Mouse (Mus musculus) retina, postnatal 7 days (tissue): ENCODE results near the gene Ppp2ca.
"Not testable (repeated sequence)": the region's sequence is repeated elsewhere in the genome, so short reads cannot be mapped to it uniquely, and the experiment has no call there.

Experiments used
- DNase-seq: peaks from one replicate; pipeline ENCODE4 v3.0.0-alpha.2; 2012; ENCODE audit warnings: low read depth, low spot score

The Ppp2ca gene

DNA sequence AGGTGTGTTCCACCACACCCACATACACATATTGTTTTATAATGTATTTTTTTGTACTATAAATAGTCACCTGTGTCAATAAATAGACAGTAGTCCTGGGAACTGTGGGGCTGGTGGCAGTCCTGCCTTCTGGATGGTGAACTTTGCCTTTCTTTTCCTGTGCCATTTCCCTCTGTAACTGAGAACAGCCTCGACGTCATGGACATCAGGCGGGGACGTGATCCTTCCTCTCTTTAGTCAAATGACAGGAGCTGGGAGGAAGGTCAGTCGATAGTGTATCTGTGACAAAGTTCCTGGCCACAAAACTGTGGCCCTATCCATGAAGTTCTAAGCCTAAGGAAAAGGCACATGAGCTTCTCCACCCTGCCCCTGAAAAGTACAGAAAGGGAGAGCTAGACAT lies 3.9 kb upstream of the Ppp2ca start:
- DNase-seq, result no peak

DNA sequence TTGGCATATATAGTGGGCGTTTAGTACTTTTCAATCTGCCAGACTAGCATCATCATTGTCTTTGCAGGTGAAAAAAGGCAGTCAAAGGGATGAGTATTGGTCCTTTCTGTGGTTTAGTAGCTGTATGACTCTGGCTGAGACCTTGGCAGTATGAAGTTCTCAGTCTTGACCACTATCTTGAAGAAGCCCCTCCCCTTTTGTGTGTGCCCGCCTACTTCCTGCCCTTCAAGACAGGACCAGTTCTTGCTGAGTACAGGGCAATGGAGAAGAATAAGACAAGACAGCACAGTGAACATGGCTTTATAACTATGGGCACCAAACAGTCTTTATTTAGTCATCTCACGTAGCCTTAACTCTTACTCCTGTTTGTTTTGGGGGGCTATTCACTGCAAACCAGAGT lies 1.5 kb upstream of the Ppp2ca start:
- DNase-seq, result no peak

DNA sequence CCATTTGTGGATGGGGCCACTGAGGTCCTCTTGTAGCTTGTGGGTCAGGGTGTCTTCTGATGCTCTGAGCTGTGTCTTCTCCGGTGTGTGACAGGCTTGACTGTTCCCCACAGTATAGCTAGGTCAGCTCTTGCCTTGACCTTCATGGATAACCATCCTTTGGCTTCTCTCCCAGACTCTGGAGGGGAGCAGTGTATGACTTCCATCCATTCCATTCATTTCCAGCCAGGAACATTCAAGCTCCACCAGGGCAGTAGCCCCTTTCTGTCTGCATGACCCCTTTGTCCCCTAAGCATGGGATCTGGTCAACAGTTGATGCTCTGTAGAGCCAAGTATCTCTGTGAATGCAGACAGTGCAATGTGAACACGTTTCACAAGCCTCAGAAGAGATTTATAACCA lies 885 bp upstream of the Ppp2ca start:
- no peak for DNase-seq

DNA sequence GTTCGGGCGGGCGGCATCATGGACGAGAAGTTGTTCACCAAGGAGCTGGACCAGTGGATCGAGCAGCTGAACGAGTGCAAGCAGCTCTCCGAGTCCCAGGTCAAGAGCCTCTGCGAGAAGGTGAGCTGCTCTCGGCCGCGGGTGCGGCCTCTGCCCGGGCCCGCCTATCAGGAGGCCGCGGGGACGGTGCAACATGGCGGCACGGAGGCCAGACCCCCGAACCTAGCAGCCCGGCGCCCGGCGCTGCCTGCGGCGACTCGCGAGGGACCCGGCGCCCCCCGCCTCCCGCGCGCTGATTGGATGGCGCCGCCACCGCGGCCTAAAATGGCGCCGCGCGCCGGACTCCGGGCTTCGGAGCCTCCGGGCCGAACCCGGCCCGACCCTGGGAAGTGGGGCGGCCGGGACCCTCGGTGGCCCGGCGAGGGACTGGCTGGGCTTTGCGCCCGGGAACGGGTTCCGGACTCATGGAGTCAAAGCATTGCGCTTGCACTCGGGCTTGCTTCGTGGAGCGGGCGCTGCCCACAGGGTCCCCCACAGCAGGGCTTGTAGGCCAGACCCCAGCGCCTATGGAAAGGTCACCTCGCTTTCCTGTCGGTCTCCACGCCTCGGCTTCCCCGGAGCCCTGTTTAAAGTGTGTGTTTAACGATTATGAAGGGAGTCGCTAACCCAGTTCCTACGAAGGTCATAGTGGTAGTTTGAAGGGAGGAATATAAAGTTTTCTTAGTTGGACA lies 715 bp downstream of the Ppp2ca start:
- DNase-seq, result peak; percentile 67

DNA sequence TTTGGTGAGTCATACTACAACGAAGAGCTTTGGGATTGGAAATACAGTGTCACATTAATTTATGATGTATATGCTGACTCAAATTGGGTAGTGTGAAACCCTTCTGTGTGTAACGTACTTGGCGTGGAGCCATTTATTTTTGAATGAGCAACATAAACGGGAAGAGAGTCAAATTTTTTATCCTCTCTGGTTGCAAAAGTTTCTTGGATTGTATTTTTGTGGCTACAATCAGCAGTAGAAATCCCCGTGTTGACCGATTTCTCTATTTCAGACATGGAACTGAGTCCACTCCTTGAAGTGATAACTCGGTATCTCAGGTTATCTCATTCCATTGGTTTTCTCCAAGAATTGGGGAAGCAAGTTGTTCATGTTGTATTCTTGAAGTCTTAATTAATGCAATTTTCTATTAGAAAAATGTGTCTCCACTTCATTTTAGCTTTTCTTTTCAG lies 1.3 kb downstream of the Ppp2ca start:
- no peak for DNase-seq

DNA sequence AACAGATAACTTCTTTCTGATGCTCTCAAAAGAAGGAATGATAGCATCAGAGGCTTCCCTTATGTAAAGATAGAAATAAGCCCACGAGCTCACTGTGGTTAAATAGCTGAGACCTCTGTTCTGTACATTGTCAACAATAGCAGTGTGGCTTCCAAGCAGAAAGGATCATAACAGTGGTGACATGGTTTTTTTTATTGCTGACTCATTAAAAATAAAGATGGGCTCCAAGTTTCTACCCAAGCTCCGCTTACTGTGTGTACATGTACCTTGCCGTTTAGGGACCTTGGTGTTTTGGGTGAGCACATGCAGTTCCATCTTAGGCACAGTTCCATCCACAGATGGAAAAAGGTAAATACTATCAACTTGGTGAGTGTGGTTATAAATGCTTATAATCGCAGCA lies 4.5 kb downstream of the Ppp2ca start:
- DNase-seq, result no peak

DNA sequence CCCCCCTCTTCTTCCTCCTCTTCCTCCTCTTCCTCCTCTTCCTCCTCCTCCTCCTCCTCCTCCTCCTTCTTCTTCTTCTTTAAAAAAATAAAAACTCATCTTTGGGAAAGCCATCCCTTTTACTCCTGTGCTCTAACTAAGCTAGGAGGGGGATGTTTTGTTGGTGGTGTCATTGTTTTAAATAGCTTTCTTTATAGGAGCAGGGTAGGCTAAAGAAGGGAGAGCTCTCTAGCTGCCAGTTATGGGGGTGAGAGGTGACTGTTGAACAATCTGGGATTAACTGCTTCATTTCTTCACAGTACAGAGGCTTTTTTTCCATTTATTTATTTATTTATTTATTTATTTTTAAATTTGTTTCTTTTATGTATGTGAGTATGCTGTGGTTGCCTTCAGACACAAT lies 7.0 kb downstream of the Ppp2ca start:
- DNase-seq, result no peak

DNA sequence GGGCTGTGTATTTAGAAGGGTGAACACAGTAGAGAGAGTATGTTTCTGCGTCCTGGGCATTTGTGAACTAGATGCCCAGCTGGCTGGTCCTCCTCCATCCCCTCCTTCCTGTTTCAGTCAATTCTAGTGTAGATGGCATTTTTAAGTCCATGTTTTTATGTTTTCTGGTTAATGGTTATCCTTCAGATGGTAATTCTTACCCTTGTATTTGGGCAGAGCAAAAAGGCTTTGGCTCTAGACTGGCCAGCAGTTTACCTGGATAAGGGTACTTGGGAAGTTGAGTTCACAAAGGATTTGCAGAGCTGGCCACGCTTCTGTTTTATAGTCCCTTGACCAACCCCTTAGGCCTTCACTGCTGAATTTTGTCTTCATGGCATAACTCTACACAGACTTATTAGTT lies 7.6 kb downstream of the Ppp2ca start:
- no peak for DNase-seq

DNA sequence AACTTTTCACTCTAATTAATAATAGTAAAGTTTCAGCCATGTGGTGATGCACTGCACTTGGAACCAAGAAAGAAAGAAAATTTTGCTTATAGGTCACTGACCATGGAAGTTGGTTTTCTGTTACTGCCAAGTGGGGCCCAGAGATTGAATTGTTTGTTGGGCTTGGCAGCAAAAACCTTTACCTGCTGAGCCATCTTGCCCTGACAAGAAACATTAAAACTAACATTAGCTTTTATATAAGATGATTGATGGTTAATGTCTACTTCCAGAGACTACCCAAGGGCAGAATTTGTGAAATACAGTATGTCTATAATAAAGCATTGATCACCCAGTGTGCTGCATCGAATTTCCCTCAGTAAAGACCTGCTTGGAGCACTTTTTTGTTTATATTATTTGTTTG lies 8.0 kb downstream of the Ppp2ca start:
- DNase-seq, result no peak

DNA sequence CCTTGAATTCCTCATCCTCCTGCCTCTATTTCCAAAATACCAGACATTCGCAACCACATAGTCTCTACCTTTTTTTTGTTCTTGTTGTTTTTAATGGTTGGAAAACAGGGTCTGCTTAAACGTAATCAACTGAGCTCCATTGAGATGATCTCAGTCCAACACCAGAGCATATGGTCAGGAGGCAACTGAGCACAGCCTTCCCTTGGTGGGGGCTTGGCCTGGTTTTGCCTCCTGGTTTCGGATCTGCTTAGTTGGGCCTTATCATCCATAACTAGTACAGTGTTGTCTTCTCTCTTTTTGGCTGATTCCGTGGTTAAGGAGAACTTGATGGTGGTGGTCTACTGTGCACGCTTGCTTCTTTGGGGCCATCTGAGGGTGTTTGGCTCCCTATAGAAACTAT lies 10.3 kb downstream of the Ppp2ca start:
- DNase-seq, result no peak

DNA sequence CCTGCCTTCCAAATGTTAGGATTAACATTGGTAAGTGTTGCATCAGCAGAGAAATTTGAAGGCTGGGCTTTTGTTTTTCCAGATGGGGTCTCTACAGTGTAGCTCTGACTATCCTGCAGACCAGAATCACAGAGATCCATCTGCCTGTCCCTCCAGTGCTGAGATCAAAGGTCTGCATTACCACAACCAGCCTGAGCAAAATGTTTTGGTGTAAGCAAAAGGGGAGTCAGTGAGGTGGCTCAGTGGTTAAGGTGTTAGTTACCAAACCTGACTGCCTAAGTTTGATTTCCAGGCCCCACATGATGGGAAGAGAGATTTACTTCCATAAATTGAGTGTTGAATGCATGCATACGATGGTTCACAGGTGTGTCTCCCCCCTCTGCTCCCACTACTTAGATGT lies 10.9 kb downstream of the Ppp2ca start:
- no peak for DNase-seq

DNA sequence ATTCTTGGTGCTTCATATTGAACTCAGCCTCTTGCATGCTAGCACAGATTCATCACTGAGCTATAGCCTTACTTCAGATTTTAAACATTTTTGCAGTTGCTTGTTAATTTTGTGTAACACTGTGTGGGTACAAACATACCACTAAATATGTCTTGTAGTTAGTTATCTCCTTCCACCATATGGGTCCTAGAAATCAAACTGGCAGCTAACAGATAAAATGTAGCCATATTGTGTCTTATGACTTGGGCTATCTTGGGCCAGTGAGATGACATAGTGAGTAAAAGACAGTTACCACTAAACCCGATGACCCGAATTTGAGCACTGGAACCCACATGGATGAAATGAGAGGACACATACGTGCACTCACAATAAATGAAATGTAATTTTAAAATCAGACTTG lies 17.0 kb downstream of the Ppp2ca start:
- DNase-seq, result no peak

DNA sequence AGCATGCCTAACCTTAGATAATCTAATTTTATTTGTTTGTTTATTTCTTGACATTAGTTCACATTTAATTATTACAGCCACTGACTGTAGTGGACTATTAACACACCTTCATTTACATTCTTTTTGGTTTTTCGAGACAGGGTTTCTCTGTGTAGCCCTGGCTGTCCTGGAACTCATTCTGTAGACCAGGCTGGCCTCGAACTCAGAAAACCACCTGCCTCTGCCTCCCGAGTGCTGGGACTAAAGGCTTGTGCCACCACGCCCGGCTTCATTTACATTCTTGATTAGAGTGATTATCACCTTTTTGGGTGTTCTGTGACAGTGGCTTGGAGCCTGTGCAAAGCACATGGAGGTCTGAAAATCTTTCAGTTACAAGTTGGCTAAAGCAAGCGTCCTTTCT lies 17.6 kb downstream of the Ppp2ca start:
- DNase-seq, result not testable (repeated sequence)

DNA sequence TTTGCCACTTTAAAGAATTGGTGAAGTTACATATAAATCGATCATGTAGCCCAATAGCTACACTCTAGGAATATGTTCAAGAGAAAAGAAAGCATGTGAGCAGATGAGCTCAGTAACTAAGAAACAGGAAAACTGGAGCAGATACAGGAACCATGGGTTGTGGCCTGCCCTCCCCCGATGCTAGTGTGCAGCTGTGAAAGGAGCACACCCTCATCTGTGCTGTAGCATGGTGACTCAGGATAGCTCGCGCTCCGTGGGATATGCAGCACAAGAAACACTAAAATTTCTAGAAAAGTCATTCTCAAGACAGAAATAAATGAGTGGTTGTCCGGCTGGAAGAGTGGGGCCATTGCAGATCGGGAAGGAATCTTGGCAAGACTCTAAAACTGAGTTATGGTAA lies 18.7 kb downstream of the Ppp2ca start:
- DNase-seq, result no peak

DNA sequence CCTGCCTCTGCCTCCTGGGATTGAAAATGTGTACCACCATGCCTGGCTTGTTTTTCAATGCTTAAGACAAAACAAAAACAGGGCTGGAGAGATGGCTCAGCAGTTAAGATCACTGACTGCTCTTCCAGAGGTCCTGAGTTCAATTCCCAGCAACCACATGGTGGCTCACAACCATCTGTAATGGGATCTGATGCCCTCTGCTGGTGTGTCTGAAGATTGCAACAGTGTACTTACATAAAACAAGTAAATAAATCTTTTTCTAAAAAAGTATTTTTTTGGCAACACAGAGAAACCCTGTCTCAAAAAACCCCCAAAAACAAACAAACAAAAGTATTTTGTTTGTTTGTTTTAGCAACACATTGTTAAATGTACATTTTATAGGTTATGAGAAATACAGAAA lies 21.9 kb downstream of the Ppp2ca start:
- DNase-seq, result not testable (repeated sequence)

DNA sequence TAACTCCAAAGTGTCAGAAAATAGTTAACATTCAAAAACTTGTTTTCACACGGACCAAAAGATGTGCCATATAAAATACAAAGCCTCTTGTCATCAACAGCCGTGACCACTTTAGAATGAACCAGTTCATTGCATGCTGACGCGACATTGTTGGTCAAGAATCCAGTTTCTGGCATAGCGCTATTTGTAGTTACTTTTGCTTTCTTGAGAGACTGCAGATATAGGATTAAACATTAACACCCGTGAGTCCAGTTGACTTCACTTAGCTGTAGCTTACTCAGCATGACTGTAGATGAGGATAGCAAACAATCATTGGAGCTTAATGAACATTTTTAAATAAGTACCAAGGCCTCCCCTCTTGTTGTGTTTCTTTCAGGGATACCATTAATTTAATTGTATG lies 23.6 kb downstream of the Ppp2ca start:
- no peak for DNase-seq

DNA sequence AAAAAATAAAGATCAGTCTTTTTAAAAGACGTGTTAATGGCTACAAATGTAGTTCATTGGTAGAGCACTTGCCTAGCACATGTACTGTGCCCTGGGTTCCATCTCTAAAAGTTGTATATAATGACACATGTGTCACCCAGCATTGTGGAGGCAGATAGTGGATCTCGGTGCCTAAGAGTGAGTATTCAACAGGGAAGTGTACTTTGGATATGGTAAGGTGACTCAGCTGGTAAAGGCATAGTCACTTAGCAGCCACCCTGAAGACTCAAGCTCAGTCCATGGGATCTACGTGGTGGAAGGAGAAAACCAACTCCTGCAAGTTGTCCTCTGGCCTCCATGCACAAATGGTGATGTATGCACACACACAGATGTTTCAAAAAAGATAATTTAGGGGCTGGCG lies 26.0 kb downstream of the Ppp2ca start:
- DNase-seq, result no peak

DNA sequence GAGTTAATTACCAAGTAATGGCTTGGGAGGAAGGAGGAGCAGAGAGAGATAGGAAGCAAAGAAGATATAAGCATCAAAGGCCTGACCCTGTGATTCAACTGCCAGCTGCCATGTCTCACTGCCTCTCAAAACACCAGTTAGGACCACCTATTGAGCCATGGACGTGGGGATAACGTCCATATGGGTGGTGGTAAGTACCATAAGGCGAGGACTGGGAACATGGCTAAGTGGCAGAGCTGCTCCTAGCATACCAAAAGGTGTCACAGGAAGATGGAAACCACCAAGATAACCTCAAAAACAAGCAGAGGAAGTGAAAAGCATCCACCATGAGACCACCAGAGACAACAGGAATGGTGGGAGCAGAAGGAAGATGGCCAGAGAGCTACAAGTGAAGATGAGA lies 28.7 kb downstream of the Ppp2ca start:
- no peak for DNase-seq

DNA sequence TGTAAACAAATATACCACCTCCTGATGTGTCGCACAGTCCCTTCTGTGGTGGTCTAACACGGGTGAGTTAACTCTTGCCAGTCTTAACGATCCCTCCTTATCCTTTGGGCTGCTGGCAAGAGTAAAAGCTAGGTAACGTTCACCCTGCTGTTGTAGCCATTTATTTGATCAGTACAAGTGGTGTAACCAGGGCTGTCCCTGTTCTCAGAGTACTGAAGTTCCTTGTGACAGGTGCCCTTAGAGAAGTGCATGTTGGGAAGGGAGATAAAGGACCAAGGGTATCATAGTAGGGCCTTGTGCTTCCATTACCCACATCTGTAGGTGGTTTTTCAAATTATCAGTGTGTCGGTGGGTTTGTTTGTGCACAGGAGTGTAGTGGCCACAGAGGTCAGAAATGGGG lies 29.3 kb downstream of the Ppp2ca start:
- no peak for DNase-seq

DNA sequence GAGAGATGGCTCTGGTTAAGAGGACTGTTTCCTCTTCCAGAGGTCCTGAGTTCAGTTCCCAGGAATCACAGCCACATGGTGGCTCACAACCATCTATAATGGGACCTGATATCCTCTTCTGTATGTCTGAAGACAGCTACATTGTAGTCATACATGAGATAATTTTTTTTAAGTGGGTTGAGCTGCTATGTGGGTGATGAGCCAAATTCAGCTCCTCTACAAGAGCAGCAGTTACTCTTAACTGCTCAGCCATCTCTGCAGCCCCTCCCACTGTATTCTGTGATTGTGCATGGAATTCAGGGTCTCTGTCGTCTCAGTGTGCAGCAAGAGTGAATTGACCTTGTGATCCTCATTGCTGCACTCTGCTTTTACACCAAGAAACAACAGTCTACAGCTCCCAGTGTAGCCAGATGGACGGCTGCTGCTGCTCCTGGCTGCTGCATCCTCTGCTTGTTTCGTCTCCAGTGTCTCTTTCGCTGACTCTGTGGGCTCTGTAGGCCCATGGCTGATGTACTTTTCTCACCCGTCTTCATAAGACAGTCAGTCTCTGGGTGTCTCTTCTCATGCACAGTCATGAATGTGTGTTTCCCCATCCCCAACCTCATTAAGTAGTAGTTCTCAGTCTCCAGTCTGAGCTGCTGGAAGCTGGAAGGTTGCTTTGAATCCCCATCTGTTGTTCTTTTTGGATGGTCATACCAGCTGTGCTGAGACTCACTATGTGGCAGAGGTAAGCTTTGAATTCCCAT lies 30.0 kb downstream of the Ppp2ca start:
- DNase-seq, result no peak

DNA sequence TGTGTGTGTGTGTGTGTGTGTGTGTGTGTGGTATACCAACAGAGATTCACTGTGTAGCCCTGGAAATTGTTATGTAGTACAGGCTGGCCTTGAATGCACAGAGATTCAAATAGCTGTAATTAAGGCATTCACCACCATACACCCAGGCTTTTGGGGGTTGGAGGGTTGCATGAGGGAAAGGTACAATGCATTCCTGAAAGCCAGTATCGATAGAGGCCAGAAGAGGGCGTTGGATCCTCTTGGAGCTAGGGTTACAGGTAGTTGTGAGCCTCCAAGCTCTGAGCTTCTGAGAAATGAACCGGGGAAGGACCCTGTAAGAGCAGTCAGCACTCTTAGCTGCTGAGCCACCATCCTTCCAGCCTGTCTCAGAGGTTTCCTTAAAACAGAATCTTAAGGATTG lies 30.7 kb downstream of the Ppp2ca start:
- no peak for DNase-seq

DNA sequence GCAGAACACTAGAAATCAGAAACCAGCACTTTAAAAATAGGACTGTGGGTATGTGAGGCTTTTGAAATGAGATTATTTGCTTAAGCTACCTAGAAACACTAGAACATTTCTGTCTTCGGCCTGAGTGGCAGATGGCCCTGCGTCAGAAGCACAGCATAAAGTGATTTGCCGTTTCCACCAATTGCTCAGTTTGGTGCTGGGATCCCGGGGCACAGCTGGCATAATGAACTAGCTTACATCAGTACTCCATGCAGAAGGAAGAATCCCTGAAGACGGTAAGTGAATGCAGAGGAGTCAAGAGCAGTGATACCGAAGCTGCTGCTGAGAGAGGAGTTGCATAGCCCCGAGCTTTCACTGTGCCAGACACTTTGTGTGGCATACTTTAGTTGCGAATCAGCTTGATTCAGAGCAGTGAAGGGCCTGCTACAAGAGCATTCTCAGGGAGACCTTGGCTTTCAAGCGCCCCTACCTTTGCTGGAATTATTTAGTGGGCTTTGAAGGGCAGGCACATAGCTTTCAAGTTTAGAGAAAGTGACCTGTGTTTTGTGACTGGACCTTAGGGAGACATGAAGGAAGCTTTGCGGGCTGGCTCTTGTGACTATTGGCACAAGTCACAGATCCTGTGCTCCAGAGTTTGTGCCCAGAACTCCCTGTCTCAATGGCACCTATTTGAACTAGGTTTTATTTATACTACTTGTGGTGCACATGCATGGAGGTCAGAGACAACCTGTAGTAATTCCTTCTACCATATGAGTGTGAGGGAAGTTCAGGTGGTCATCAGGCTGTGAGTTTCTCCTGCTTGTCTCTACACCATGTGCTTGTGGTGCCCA lies 31.4 kb downstream of the Ppp2ca start:
- no peak for DNase-seq
